Mouse (Mus musculus) adrenal gland, adult (tissue): ENCODE data around the gene Man2a1.
"Not testable (repeated sequence)": the region's sequence is repeated elsewhere in the genome, so short reads cannot be mapped to it uniquely, and the experiment has no call there.

Source experiments
- DNase-seq, 2 experiments: peaks; one replicate each; pipeline ENCODE4 v3.0.0; 2022 to 2023; ENCODE audit warnings: low spot score in 1 of 2; ENCODE audit not compliant: inconsistent age in 2 of 2

Man2a1 gene

GRCm38 (mm10) chr17:64752126-64753019, 151.8 kb downstream of the Man2a1 start:
- DNase-seq, result peak; percentile 18 to 46

- no peak for DNase-seq
These were observed 153.0 kb downstream of the Man2a1 start for GRCm38 (mm10) chr17:64753507-64753906.

- DNase-seq, result no peak
These were observed 153.8 kb downstream of the Man2a1 start for GRCm38 (mm10) chr17:64754142-64754863.

- no peak for DNase-seq
These were observed 154.7 kb downstream of the Man2a1 start for GRCm38 (mm10) chr17:64755191-64755590.

GRCm38 (mm10) chr17:64762651-64763050, 162.1 kb downstream of the Man2a1 start:
- DNase-seq, result not testable (repeated sequence)

GRCm38 (mm10) chr17:64763491-64763890, 163.0 kb downstream of the Man2a1 start:
- no peak for DNase-seq

- no peak for DNase-seq
These were observed 163.9 kb downstream of the Man2a1 start for GRCm38 (mm10) chr17:64764175-64765122.

GRCm38 (mm10) chr17:64765286-64765685, 164.8 kb downstream of the Man2a1 start:
- DNase-seq, result no peak

- DNase-seq, result no peak
These were observed 166.0 kb downstream of the Man2a1 start for GRCm38 (mm10) chr17:64766507-64766906.

GRCm38 (mm10) chr17:64770277-64770676, 169.7 kb downstream of the Man2a1 start:
- DNase-seq, result no peak

GRCm38 (mm10) chr17:64772611-64773010, 172.1 kb downstream of the Man2a1 start:
- DNase-seq, result no peak

GRCm38 (mm10) chr17:64774218-64774617, 173.7 kb downstream of the Man2a1 start:
- DNase-seq, result no peak

- DNase-seq, result no peak
These were observed 177.8 kb downstream of the Man2a1 start for GRCm38 (mm10) chr17:64778300-64778699.

GRCm38 (mm10) chr17:64778756-64779155, 178.2 kb downstream of the Man2a1 start:
- DNase-seq, result no peak

- no peak for DNase-seq
These were observed 180.4 kb downstream of the Man2a1 start for GRCm38 (mm10) chr17:64780753-64781490.

- no peak for DNase-seq
These were observed 181.8 kb downstream of the Man2a1 start for GRCm38 (mm10) chr17:64782307-64782706.

GRCm38 (mm10) chr17:64785961-64786360, 185.4 kb downstream of the Man2a1 start:
- DNase-seq, result no peak

- DNase-seq, result no peak
These were observed 187.8 kb downstream of the Man2a1 start for GRCm38 (mm10) chr17:64788301-64788700.

GRCm38 (mm10) chr17:64789175-64789574, 188.6 kb downstream of the Man2a1 start:
- DNase-seq, result no peak

- peak; percentile 28 to 52 for DNase-seq
These were observed 191.5 kb downstream of the Man2a1 start for GRCm38 (mm10) chr17:64792076-64792475.
